Mouse (Mus musculus) lung, adult 18-20 months (tissue): Measurements from ENCODE around the gene Neurl3.
A peak's percentile ranks its signal among the peaks of the same experiment; 100 is the strongest.

Experiments
- DNase-seq, 2 experiments: peaks; one replicate each; pipeline ENCODE4 v3.0.0; 2022; ENCODE audit warnings: mixed read lengths in 2 of 2

Gene Neurl3

DNA sequence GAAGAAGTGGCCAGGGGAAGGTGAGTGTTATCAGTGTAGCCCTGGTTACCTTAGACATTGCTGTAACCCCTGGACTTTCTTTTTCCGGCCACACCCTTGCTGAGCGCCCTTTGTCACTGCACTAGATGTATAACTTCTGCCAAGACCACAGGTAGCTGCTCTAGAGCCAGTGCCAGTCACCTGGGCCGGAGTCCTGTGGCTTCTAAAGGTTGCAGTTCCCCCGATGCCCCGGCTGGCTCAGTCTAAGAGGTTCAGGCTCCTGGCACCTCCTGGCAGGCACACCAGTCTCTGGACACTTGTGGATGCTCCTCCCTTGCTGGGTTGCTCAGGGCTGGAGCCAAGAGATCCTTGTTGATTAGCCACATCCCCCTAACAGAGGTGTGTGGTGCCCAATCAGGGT, at the start of gene Neurl3:
Neurl3 (minus strand) TSS at position 225 of the 400 bp plus-strand sequence.
- DNase-seq = no peak

DNA sequence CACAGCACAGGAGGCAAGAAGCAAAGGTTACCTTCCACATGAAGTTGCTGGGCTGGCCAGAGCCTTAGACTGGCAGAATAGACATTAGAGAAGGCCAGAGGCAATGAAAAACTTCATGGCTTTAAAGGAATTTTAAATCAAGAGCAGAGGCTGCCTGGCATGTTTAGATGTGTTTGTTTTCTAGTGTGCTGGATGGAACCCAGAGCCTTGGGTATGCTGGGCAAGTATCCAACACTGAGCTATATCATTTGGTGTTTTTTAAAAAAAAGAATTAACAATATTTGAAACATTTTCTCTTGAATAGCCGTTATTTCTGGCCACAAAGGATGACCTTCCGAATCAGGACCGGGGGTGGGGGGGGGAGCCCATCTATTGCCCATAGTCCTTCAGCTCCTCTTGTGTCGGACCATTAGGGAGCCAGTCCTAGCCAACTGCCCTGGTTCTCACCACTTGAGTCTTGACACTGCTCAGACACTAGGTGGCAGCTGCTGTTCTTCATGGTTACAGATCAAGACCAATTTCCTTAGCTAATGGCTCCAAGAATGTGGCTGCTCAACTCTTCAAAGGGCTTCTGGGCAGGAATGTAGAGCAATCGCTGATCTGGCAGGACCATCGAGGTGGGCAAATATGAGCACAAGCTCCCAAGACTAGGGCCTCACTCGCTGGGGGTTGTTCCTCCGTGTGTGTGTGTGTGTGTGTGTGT, 49.4 kb upstream of the Neurl3 start:
- peak; percentile 58 to 72 for DNase-seq

DNA sequence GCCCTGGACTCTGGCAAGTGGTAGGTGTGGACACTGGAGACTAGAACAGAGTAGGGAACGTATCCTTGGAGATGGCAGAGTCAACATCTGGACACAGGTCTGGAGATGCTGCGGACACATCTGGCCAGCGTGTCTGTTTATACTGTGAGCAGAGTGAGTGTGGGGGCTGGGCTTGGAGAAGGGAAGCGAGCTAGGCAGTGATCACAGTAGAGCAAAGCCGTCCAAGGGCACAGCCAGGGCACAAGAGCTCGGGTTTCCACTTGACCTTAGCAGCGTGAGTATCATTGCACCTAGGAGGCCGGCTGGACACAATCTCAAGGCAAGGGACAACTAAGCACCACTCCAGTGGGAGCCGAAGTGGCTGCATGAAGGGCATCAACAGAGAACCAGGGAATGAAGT, 48.6 kb upstream of the Neurl3 start:
- peak; percentile 58 to 71 for DNase-seq

DNA sequence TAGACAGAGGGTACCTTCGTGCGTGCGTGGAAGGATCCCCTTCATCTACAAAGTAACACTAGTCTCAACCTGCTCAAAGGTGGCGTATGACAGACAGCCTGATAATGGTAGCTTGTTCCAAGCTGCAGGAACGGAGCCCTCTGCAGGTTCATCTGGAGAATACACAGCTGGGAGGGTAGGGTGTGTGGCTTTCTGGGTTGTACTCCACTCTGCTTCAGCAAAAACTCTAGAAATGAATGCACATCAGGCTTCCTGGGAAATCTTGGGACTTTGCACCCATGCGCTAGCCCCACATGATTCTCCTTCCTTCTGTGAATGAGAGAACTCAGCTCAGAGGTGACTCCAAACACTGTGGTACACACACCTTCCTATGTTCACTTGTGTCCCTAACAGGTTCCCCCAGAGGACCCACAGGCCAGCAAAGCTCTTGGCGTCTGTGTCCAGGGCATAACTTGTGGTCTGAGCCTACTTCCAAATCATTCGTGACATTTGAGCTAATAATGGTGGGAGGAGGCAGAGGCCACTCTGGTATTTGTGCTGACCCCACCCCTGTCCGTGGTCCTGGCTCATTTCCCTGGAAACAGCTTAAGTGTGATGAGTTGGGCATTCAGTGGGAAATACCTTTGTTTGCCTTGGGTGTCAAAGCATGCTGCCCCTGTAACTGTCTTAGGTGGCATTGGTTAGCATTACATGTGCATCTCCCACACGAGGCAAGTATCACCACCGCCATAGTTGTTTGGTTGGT, 47.5 kb upstream of the Neurl3 start:
- DNase-seq = no peak

DNA sequence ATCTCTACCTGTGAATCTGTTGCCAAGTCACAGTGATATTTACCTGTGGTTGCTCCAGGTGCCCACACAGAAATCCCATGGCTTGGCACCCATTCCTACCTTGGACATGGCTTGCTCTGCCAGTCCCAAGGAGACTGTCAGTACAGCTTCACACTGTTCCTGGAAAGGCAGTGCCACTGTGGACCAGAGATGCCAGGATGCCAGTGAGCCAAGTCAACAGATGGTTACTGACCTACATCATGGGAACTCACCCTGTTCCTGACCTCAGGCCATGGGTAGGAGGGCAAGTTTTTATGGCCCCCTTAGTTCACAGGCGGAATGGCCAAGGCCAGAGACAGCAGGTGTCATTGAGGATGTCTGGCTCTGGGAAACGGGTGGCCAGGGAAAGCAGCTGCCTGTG, 46.7 kb upstream of the Neurl3 start:
- DNase-seq = no peak

DNA sequence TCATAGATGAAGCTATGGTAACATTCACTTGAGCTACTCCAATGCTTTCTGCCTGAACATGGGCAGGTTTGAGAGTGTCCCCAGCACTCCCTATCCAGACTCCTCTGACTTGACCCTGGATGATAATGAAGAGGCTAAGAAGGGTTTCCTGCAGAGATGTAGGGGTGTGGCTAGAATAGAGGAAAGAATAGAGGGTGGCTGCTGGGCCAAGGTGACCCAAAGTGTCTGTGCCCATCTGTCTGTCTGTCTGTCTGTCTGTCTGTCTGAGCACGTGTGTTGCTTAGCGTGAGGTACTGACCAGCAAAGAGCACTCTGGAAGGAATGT, 41.3 kb upstream of the Neurl3 start:
- no peak for DNase-seq

DNA sequence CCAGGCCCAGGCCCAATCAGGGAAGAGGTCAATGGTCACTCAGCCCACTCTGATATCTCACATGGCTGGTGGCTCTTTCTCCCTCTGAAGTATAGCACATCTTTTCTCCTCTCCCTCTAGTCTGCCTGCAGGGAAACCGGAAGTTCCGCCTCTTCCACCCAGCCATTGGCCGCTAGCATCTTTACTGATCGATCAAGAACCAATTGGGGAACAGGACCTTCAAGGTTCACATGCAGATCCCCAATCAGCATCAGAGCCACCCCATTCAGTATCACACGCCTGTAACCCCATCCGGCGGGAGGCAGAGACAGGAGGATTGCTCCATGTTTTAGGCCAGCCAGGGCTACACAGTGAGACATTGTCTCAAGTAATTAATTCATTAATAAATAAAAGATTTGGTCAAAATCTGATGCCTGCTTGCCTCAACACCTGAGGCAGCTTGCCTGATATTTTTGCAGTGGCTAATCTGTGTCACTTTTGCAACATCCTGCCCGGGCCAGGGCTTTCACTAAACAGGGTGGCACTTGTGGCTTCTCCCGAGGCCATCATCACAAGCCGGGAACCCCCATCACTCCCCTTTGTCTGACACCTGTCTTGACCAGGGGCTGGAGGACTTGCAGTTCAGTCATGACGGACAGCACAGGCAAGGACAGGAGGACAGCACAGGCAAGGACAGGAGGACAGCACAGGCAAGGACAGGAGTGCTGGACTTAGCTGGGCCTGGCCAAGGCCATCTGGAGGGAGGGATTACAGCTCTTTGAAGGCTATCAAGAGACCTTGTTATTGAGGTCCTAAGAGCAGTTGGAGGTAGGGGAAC, 40.7 kb upstream of the Neurl3 start:
- no peak for DNase-seq

DNA sequence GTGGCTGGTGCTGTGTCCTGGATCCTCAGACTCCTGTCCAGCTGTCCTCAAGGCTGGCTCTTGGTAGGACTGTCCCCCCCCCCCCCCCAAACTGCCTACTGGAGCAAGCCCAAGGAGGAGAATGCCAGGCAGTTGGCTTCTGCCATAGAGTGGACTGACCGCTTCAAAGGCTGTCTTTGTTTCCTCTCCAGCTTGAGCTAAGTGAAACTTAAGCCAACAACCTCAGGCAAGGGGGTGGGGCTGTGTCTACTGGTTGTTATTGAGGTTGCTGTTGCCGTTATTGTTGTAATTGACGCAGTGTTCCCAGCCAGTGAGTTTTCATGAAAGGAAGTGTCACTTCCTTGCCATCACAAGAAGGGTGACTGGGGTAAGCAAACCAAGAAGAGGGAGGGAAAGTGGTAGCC, 35.0 kb upstream of the Neurl3 start:
- DNase-seq = peak; percentile 63 to 78

DNA sequence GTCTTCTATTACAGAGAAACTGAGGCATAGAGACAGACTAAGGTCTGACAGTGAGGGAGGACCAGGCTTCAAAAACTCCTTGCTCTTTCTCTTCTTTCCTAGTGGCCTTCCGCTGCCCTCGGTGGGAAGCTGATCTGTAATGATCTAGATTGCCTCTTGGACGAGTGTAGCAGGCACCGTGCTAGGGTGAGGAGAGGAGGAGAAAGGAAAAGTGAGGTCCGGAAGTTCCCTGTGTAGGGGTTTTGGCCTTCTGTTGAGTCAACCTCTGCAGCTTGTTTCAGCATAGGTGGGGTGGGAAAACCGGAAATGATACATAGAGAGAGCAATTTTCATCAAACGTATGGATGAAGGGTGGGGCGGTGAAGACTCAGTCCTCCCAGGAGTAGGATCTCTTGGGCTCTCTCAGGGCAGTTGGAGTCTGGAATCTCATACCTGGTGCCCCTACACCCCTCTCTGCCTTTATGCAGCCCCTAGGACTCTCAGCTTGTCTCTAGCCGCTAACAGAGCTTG, 34.5 kb upstream of the Neurl3 start:
- DNase-seq = no peak

DNA sequence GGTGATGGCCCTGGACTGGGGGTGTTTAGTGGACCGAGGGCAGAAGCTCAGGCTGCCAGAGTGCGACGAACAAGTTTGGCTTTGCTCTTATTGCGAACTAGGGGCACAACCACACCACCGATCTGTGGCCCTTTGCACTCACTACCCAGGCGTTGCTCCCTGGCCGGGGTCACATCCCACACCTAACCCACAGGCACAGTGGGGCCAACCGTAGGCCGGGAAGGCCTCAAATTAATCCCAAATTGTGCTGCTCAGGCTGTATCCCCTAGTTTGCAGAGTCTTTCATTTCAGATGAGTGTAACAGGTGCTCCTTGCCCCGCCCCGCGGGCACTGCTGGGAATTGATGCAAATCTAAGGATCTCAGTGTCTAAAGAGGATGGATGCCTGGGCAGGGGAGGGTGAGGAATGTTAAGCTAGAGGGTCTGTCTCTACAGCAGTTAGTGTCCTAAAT, 34.0 kb upstream of the Neurl3 start:
- DNase-seq = peak in 1 of 2 experiments; percentile 31

DNA sequence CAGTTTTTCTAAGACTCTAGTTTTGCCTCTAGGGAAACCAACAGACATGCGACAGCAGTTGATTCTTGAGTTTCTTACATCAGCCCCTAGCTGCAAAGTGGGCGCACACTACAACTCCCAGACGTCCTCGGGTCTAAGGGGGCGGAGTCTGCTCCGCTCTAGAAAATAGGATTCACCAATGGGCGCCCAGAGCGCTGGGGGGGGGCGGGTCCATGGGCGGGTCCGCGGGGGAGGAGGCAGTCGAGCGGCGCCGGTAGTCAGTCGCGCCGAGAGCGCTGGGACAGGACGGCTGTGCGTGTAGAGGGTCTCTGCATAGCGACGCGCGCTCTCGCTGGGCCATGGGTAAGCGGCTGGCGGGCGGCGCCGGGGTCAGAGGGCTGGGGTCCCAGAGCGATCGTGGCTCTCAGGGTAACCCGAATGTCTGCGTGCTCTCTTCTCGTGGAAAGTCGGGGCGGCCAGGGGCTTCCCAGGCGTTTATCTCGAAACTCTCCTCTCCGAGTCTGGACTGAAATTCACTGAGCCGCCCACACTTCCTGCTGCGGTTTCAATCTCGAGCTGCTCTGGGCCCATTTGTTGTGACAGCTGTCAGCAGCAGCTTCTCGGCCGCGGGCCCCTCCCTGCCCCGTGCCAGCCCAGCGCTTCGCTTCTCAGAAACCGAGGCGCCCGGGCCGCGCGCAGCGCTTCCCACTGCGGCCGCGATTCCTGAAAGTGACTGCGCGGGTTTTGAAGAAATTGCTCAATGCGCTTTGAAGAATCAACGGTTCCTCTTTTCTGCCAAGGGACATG, 33.2 kb upstream of the Neurl3 start, which contains the start of gene Arid5a:
Arid5a (plus strand) TSS at position 239 of the 786 bp plus-strand sequence.
- peak; percentile 88 to 90 for DNase-seq

DNA sequence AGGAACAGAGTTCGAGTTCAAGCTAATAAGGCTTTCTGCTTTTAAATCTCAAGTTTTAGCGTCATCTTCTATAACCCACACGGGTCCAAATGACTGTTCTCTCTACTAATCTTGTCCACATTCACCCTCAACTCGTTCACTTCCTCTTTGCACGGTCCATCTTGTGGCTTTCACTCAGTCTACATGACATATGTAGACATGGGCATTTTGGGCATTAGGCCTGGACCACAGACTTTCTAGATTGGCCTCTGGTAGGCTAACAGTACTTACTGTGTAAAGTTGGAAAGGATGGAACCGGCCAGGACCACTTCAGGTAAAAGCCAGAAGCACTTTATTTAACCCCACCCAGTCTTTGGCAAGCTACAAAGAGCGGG, 32.6 kb upstream of the Neurl3 start:
- no peak for DNase-seq

DNA sequence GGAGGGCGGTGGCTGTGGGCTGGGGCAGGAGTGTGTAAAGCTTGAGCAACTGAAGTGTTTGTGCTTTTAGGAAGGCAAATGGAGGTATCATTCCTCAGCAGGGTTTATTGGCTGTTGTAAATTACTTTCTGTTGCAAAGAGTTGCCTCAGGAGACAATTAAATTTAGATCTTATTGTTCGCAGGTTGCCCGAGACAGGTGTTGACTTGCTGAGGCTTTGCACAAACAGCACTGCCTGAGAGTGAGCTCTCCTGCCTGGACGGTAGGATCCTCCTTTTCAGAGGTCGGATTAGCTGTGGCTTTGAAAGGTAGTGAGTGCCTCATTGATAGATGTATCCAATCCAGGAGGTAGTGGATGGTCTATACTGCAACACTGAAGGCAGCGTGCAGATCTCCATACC, 31.6 kb upstream of the Neurl3 start:
- DNase-seq = no peak

DNA sequence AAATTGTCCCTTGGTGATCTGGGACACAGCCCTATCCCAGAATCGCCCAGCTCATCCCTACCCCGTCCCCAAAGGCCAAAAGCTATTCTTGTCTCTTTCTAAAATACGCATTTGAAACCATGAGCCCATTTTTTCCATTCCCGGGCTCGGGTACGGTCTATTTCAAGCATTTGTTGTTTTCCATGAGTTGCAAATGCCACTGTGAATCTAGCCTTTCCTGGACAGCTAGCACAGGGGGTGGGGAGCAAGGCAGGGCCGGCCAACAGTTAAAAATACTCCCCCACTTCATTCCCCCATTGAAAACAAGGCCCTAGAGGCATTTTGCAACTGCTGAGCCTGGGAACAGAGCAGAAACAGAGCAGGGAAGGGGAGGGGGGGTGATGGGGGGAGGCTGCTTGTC, 30.3 kb upstream of the Neurl3 start:
- DNase-seq = no peak

DNA sequence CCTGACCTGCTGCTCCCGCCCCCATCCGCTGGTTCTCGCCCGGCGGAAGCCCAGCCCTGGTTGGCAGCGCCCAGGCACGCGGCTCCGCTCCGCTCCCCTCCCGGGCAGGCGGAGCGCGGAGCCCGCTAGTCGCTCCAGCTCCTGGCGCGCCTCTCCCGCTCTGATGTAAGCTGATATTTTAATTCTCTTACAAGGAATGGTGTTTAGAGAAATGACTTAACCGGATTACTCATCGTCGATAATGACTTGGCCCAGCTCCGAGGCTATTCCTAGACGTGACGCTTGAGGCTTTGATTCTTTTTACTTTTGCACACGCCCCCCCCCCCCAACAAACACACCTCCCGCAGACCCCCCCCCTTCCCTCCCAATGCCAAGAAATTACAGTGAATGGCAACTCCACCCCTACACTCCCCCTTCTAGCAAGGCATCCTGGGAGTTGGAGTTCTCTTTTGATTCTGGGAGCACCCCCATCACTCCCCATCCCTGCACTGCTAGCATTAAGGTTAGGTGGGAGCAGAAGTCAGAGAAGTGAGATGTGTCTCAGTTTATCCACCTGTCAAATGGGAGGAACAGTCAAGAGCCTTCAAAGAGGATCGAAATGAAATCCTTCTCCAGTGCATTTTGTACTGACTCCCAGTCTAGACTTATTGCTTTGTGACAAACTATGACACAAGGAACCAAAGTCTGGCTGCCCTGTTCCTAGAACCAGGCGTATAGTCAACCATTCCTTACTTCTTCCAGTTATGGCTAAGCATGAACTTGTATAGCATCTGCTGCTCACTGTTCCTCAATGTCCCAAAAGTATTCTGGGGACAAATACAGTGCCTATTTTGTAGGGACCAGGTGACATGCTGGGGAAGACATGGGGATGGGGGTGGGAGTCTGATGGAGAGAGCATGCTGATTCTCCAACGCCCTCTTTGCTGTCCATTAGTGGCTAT, 29.2 kb upstream of the Neurl3 start:
- DNase-seq = peak; percentile 90 to 92

DNA sequence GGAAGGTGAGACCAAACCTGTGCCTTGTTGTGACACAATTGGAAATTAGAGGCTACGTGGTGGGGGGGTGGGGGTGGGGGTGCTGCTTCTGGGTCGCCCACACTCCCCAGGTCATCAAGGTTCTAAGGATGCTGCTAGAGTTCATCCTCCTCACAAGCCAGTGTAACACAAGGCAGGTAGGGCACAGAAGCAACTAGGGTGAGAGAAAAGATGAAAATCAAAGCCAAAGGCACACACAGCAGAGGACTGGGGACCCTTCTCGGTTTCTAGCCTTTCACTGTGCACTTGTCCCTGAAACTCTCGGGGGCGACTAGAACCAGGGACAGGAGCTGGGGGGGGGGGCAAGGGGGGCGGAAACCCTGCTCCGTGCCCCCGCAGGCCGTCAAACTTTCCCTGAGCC, 28.5 kb upstream of the Neurl3 start:
- no peak for DNase-seq

DNA sequence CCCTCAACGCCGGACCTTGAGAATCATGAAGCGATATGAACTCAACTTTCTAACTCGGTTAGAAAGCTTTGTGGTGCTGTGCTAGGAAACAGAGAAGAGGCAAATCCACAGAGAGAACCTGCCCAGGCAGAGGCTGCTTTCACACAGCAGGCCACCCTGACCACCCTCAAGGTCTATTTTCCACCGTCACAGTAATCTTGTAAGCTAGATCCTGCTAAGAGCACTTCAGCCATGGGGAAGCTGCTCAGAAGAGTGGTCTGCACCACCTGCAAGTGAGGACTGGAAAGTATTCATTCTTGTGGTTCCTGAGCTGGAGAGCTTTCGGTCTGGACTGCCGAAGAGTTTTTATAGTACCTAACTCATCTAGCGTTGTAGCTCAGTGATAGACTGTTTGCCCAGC, 27.8 kb upstream of the Neurl3 start:
- DNase-seq = no peak

DNA sequence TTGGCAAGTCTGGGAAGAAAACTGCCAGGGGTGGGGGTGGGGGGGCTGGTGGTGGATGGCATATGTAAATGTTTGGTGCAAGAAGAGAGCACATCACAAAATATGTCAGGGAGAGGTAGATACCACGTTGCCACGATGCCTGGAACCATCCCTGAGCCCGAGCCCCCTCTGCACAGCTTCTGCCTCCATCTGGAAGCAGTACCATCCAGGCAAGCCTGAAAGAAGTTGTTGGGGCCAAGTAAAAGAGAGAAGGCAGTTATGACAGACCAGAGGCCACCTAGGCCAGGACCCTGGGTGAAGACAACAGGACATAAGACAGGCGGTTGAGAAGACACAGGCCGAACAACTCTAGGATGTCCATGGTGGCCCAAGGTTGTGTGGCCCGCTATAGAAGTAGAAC, 26.0 kb upstream of the Neurl3 start:
- DNase-seq = no peak

DNA sequence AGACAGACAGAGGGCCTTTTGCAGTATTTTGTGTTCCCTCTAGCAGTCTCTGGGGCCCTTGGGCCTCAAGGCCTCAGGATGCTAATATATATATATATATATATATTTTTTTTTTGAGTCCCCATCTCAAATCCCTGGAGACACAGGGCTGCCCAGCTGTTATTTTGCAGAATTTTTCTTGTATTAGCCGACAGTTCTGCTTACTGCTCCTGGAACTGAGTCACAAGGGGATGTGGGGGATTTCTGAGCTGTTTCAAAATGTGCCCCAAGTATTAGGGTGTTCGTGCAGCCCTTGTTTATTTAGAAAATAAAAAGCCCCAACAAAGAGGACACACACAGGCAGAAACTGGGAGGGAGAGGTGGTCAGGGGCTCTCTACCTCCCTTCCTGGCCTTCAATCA, 25.2 kb upstream of the Neurl3 start:
- DNase-seq = no peak

DNA sequence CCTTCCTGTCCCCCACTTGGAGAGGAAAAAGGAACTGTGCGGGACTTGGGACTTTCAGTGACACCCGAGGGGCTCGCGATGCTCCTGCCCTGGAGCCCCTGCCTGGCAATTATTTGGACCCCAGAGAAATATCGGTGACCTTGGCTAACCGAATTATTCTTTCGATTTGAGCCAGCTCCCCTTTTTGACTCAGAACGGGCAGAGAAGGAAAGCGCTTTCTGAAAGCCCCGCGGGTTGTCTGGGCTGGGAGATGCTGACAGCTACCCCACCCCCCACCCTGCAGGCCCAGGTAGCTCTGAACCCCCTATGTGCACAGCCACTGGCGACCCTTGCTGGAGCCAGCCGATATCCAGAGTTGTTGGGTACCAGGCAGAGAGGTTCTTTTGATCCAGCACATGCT, 24.6 kb upstream of the Neurl3 start:
- DNase-seq = no peak

DNA sequence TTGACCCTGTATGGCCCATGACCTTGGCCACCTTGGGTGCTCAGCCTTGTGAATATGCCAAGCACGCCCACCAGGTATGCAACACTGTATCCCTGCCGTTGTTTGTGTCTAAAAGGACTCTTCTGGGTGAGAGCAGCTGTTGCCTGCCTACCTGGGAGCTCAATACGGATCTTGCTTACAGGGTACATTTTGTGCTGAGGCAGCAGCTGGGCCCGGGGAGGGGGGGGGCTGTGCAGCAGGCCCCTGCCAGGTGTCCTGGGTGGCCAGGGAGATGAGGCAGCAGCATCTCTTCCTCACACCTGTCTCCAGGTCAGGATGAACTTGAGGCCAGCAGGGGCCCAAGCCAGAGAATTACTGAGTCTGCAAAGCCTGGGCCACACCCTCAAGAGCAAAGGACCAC, 23.6 kb upstream of the Neurl3 start:
- no peak for DNase-seq
